Mouse (Mus musculus): Measurements from ENCODE around the gene Sppl2b. TPM values are rescaled to one million over a fixed set of nuclear protein-coding genes. Genes with fewer than 3 reads are reported as not detected.
"Not testable (repeated sequence)": the region's sequence is repeated elsewhere in the genome, so short reads cannot be mapped to it uniquely, and the experiment has no call there.

Sppl2b gene
- polyA plus RNA-seq, 1 experiment from 2014 or later, result 17.7 TPM

DNA sequence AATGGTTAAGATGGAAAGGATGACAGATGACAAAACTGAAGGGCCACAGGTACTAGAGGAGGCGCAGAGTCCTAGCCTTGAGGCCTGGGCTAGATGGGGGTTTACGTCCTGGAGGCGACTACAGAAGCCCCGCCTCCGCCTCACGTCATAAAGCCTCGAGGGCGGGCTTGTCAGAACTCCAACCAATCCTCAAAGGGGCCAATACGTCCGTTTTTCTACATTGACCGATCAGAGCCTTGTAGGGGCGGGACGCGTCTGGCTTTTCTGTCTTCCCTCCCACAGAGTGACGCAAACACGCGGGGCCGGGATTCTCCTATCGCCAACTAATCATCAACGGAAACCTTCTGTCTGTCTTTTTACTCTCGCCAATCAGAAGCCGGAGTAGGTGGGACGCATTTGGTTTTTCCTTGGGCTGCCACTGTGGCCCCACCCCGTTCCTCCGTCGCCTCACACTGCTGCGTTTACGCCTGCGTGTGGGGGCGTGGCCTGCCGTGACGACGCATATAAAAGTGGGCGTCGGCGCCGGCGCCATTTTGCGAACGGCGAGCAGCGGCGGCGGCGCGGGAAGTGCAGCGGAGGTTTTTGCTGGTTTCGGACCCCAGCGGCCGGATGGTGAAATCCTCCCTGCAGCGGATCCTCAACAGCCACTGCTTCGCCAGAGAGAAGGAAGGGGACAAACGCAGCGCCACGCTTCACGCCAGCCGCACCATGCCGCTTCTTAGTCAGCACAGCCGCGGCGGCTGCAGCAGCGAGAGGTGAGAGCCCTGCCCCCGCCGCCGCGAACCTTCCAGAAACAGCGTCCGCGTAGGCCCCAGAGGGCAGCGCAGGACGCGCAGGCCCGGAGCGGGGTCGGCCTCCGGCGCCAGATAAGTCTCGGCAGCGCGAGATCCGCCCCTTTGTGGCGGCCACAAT is 28.7 kb upstream of the Sppl2b start, which contains the start of gene Oaz1:
Gene Oaz1 (plus strand): TSS at position 506 of the 912 bp plus-strand sequence.
- ATAC-seq (ENCODE audit: low FRiP score, low TSS enrichment) (peak; percentile 97), DNase-seq (ENCODE audit: low spot score) (peak; percentile 99)
- Histone ChIP-seq H3K9me3 (ENCODE audit: control insufficient read depth, low read length) (no peaks in the 10 kb centered on the region), H3K9ac (ENCODE audit: low read length) (peak within 1 kb of the TSS; percentile 96), H3K4me2 (replicated peaks; ENCODE audit: low read depth) (peak within 1 kb of the TSS; percentile 92), H3K27ac (replicated peaks) (peak within 1 kb of the TSS; percentile 92), H3K27me3 (ENCODE audit: control insufficient read depth, insufficient read depth, low read length) (no peaks in the 10 kb centered on the region), H3K4me1 (replicated peaks; ENCODE audit: control insufficient read depth, insufficient read depth) (peaks cover 3% of the 10 kb centered on the region; the same call in 1 of the 2 replicates), H3K36me3 (ENCODE audit: control insufficient read depth, insufficient read depth, low read length) (no peaks in the 10 kb centered on the region), H3K4me3 (ENCODE audit: low read depth, low read length) (peak within 1 kb of the TSS; percentile 71)
- TF ChIP-seq CTCF (IDR thresholded peaks at IDR 0.05; ENCODE audit: low read depth) (peak; percentile 12; the same call in 1 of the 2 replicates), EP300 (optimal IDR thresholded peaks at IDR 0.05) (peak; percentile 56)
- WGBS, result under 1% methylated on average over 73 of the region's 82 CpGs

GRCm38 (mm10) chr10:80827063-80827869 is 27.8 kb upstream of the Sppl2b start:
- Histone ChIP-seq H3K4me2 (replicated peaks; ENCODE audit: low read depth) (peak overlapping the region; percentile 92), H3K27me3 (ENCODE audit: control insufficient read depth, insufficient read depth, low read length) (no peaks in the 10 kb centered on the region), H3K4me3 (ENCODE audit: low read depth, low read length) (peak overlapping the region; percentile 71), H3K9ac (ENCODE audit: low read length) (peak overlapping the region; percentile 96), H3K27ac (replicated peaks) (peak overlapping the region; percentile 92), H3K9me3 (ENCODE audit: control insufficient read depth, low read length) (no peaks in the 10 kb centered on the region), H3K4me1 (replicated peaks; ENCODE audit: control insufficient read depth, insufficient read depth) (peaks cover 3% of the 10 kb centered on the region; the same call in 1 of the 2 replicates), H3K36me3 (ENCODE audit: control insufficient read depth, insufficient read depth, low read length) (no peaks in the 10 kb centered on the region)
- DNase-seq (ENCODE audit: low spot score), result no peak
- ATAC-seq (ENCODE audit: low FRiP score, low TSS enrichment), result no peak
- TF ChIP-seq EP300 (optimal IDR thresholded peaks at IDR 0.05) (no peak), CTCF (IDR thresholded peaks at IDR 0.05; ENCODE audit: low read depth) (no peak)
- 6% methylated on average over 25 of the region's 29 CpGs for WGBS

DNA sequence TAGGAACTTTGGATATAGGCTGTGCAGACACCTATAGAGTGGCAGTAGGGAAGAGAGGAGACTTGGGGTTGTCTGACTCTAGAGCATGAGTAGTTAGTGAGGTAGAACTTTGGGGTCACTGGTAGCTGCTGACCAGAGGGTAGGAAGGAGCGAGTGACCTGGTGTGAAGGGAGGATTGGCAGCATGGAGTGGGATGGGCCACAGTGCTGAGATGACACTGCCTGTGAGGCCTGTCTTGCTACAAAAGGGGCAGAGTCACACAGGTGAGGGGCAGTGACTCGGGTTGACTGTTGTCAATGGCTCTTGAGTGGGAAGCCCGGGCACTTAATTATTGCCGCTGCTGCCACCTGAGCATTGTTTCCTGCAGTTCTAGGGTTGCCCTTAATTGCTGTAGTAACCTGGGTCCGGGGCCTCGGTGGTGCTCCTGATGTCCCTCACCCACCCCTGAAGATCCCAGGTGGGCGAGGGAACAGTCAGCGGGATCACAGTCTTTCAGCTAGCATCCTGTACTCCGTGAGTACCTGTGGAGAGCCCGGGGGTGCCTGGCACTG is 27.1 kb upstream of the Sppl2b start:
- Histone ChIP-seq H3K27ac (replicated peaks) (no peak overlapping the region), H3K36me3 (ENCODE audit: control insufficient read depth, insufficient read depth, low read length) (no peaks in the 10 kb centered on the region), H3K4me2 (replicated peaks; ENCODE audit: low read depth) (peak overlapping the region; percentile 92), H3K27me3 (ENCODE audit: control insufficient read depth, insufficient read depth, low read length) (no peaks in the 10 kb centered on the region), H3K9ac (ENCODE audit: low read length) (peak overlapping the region; percentile 96), H3K9me3 (ENCODE audit: control insufficient read depth, low read length) (no peaks in the 10 kb centered on the region), H3K4me1 (replicated peaks; ENCODE audit: control insufficient read depth, insufficient read depth) (peaks cover 3% of the 10 kb centered on the region; the same call in 1 of the 2 replicates), H3K4me3 (ENCODE audit: low read depth, low read length) (peak overlapping the region; percentile 71)
- DNase-seq (ENCODE audit: low spot score), result no peak
- 66% methylated on average over 10 of the region's 10 CpGs for WGBS
- no peak for ATAC-seq (ENCODE audit: low FRiP score, low TSS enrichment)
- no peak for TF ChIP-seq EP300 (optimal IDR thresholded peaks at IDR 0.05)
- no peak for TF ChIP-seq CTCF (IDR thresholded peaks at IDR 0.05; ENCODE audit: low read depth)

GRCm38 (mm10) chr10:80828587-80828986 is 26.5 kb upstream of the Sppl2b start:
- WGBS, result 76% methylated on average over 7 of the region's 9 CpGs
- H3K36me3 ChIP-seq (ENCODE audit: control insufficient read depth, insufficient read depth, low read length); H3K27ac ChIP-seq (replicated peaks); H3K4me3 ChIP-seq (ENCODE audit: low read depth, low read length); H3K9ac ChIP-seq (ENCODE audit: low read length); H3K27me3 ChIP-seq (ENCODE audit: control insufficient read depth, insufficient read depth, low read length); ATAC-seq (ENCODE audit: low FRiP score, low TSS enrichment); H3K4me2 ChIP-seq (replicated peaks; ENCODE audit: low read depth); H3K4me1 ChIP-seq (replicated peaks; ENCODE audit: control insufficient read depth, insufficient read depth); DNase-seq (ENCODE audit: low spot score); H3K9me3 ChIP-seq (ENCODE audit: control insufficient read depth, low read length): not testable (repeated sequence)

GRCm38 (mm10) chr10:80829359-80830278 is 25.5 kb upstream of the Sppl2b start:
- no peaks in the 10 kb centered on the region for H3K9me3 ChIP-seq (ENCODE audit: control insufficient read depth, low read length)
- no peak for TF ChIP-seq CTCF (IDR thresholded peaks at IDR 0.05; ENCODE audit: low read depth)
- TF ChIP-seq EP300 (optimal IDR thresholded peaks at IDR 0.05), result no peak
- ATAC-seq (ENCODE audit: low FRiP score, low TSS enrichment) (no peak), DNase-seq (ENCODE audit: low spot score) (no peak)
- H3K36me3 ChIP-seq (ENCODE audit: control insufficient read depth, insufficient read depth, low read length), result no peaks in the 10 kb centered on the region
- no peak overlapping the region for H3K4me2 ChIP-seq (replicated peaks; ENCODE audit: low read depth)
- H3K4me3 ChIP-seq (ENCODE audit: low read depth, low read length), result no peak overlapping the region
- no peaks in the 10 kb centered on the region for H3K27me3 ChIP-seq (ENCODE audit: control insufficient read depth, insufficient read depth, low read length)
- H3K4me1 ChIP-seq (replicated peaks; ENCODE audit: control insufficient read depth, insufficient read depth), result peaks cover 3% of the 10 kb centered on the region; the same call in 1 of the 2 replicates
- WGBS, result 57% methylated on average over 1 of the region's 1 CpGs
- H3K9ac ChIP-seq (ENCODE audit: low read length), result no peak overlapping the region
- no peak overlapping the region for H3K27ac ChIP-seq (replicated peaks)

Data from stomach, postnatal 0 days (tissue).